Mouse (Mus musculus): ENCODE results near the gene Nadk2. TPM values are rescaled to one million over a fixed set of nuclear protein-coding genes. Genes with fewer than 3 reads are reported as not detected.

Gene Nadk2
- total and polyA plus RNA-seq, 2 experiments from 2014 or later: 28.9 to 33.7 TPM

DNA sequence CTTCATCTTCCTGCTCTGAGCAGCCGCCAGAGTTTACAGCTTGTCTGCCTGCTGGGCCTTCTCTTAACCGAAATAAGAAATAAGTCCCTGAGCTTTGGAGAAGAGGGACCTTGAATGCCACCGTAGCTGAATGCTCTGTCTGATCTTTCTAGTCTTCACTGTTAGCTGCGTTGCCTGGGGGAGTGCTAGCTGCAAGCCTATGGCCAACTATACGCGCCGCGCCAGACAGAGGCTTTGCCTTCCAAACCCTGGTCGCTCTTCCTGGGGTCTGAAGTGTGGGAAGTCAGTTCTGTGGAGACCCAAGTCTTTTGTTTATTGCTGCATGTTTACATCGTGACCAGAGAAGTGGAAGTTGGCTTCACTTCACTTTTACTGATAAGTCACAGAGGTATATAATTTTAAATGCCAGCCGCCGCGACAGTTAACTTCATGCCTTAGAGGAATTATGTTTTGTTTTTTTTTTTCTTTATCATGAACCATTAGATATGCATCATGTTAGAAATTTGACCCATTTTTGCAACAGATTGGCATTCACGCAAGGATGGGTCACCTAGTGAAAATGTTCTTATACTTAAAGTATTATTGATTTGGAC, 4.6 kb downstream of the Nadk2 start:
- H3K9ac ChIP-seq (replicated peaks; ENCODE audit: low read length, poor library complexity, severe bottlenecking): no peak overlapping the region
- no peak for TF ChIP-seq CTCF (IDR thresholded peaks at IDR 0.05)

GRCm38 (mm10) chr15:9078481-9079300, 7.6 kb downstream of the Nadk2 start:
- no peak overlapping the region for H3K4me3 ChIP-seq (ENCODE audit: low read depth, low read length)
- H3K9me3 ChIP-seq (ENCODE audit: low read length): no peaks in the 10 kb centered on the region
- H3K4me1 ChIP-seq (ENCODE audit: insufficient read depth, low read length): no peaks in the 10 kb centered on the region
- H3K27me3 ChIP-seq (ENCODE audit: insufficient read depth, low read length): no peaks in the 10 kb centered on the region
- ATAC-seq (ENCODE audit: low FRiP score) (no peak), DNase-seq (ENCODE audit: low spot score) (no peak)
- TF ChIP-seq CTCF (IDR thresholded peaks at IDR 0.05): no peak
- H3K36me3 ChIP-seq (ENCODE audit: insufficient read depth, low read length): no peaks in the 10 kb centered on the region
- no peak overlapping the region for H3K9ac ChIP-seq (replicated peaks; ENCODE audit: low read length, poor library complexity, severe bottlenecking)
- no peak overlapping the region for H3K4me2 ChIP-seq (ENCODE audit: low read depth, low read length, poor library complexity, severe bottlenecking)
- no peak overlapping the region for H3K27ac ChIP-seq (ENCODE audit: low read depth, low read length)
- 77% methylated on average over 12 of the region's 12 CpGs for WGBS

More for the DNA sequence above, 4.6 kb downstream of the Nadk2 start:
- Histone ChIP-seq H3K4me1 (ENCODE audit: insufficient read depth, low read length) (no peaks in the 10 kb centered on the region), H3K27ac (ENCODE audit: low read depth, low read length) (no peak overlapping the region), H3K27me3 (ENCODE audit: insufficient read depth, low read length) (no peaks in the 10 kb centered on the region), H3K36me3 (ENCODE audit: insufficient read depth, low read length) (no peaks in the 10 kb centered on the region), H3K4me2 (ENCODE audit: low read depth, low read length, poor library complexity, severe bottlenecking) (no peak overlapping the region), H3K4me3 (ENCODE audit: low read depth, low read length) (no peak overlapping the region), H3K9me3 (ENCODE audit: low read length) (no peaks in the 10 kb centered on the region)
- no peak for DNase-seq (ENCODE audit: low spot score)
- ATAC-seq (ENCODE audit: low FRiP score): no peak
- 77% methylated on average over 14 of the region's 14 CpGs for WGBS

DNA sequence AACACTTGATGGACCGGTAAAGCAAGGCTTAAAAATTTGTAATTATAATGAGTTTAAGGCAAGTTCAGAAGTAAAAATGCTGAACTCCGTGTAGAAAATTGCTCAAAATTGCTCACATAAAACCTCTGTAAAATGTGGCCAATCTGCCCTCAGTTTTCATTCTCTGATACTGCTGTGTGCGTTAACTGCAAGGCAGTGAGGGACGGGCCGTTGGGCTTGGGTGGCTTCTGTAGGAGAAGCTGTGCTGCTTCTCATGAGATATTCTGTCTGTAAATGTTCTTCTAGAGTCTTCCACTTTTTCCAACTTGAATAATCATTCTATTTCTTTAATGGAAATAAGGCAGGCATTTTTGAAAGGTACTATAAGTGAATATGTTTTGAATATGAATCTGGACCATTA, 8.6 kb downstream of the Nadk2 start:
- Histone ChIP-seq H3K9me3 (ENCODE audit: low read length) (no peaks in the 10 kb centered on the region), H3K4me3 (ENCODE audit: low read depth, low read length) (no peak overlapping the region), H3K9ac (replicated peaks; ENCODE audit: low read length, poor library complexity, severe bottlenecking) (no peak overlapping the region), H3K27ac (ENCODE audit: low read depth, low read length) (no peak overlapping the region), H3K4me2 (ENCODE audit: low read depth, low read length, poor library complexity, severe bottlenecking) (no peak overlapping the region), H3K36me3 (ENCODE audit: insufficient read depth, low read length) (no peaks in the 10 kb centered on the region), H3K27me3 (ENCODE audit: insufficient read depth, low read length) (no peaks in the 10 kb centered on the region), H3K4me1 (ENCODE audit: insufficient read depth, low read length) (no peaks in the 10 kb centered on the region)
- DNase-seq (ENCODE audit: low spot score) (no peak), ATAC-seq (ENCODE audit: low FRiP score) (no peak)
- TF ChIP-seq CTCF (IDR thresholded peaks at IDR 0.05): no peak
- 51% methylated on average over 5 of the region's 5 CpGs for WGBS

DNA sequence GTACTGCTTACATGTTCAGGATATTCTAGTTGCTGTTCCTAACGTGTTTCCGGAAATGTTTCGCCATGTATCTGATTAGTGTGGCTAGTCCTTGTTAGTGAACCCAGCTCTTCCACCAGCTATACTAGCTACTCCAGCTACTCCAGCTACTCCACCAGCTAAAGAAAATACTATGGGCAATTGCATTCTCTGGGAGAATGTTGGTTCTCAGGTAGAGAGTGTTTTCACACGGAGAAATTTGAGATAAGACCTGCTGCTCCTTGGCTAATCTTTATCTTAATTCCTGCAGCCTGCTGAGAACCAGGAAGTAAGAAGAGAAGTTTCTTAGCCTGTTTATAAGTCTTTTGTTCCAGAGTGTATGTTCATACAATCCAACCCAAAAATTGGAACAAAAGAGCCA, 9.1 kb downstream of the Nadk2 start:
- H3K4me3 ChIP-seq (ENCODE audit: low read depth, low read length): no peak overlapping the region
- WGBS: 70% methylated on average over 4 of the region's 4 CpGs
- H3K9me3 ChIP-seq (ENCODE audit: low read length): no peaks in the 10 kb centered on the region
- no peaks in the 10 kb centered on the region for H3K4me1 ChIP-seq (ENCODE audit: insufficient read depth, low read length)
- no peak overlapping the region for H3K9ac ChIP-seq (replicated peaks; ENCODE audit: low read length, poor library complexity, severe bottlenecking)
- no peak overlapping the region for H3K27ac ChIP-seq (ENCODE audit: low read depth, low read length)
- ATAC-seq (ENCODE audit: low FRiP score) (no peak), DNase-seq (ENCODE audit: low spot score) (no peak)
- H3K4me2 ChIP-seq (ENCODE audit: low read depth, low read length, poor library complexity, severe bottlenecking): no peak overlapping the region
- no peak for TF ChIP-seq CTCF (IDR thresholded peaks at IDR 0.05)
- H3K27me3 ChIP-seq (ENCODE audit: insufficient read depth, low read length): no peaks in the 10 kb centered on the region
- no peaks in the 10 kb centered on the region for H3K36me3 ChIP-seq (ENCODE audit: insufficient read depth, low read length)

DNA sequence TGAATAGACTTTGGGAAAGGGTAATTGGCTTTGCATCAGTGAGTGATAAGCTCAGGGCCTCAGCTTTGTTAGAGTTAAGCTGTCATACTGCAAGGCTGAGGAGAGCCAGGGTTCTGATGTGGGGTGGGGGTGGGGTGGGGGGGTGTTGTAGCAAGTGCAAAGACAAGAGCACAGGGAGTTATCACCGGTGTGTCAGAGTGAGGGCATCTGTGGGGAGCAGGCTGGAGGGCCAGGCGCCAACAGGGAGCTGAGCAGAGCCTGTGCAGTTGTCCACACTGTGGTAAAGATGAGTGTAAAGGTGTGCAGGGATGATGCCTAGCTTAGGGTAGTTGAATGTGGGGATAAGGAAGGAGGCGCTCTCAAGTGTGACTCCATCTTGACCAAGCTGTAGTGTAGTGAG, 10.2 kb downstream of the Nadk2 start:
- no peak overlapping the region for H3K4me2 ChIP-seq (ENCODE audit: low read depth, low read length, poor library complexity, severe bottlenecking)
- H3K9me3 ChIP-seq (ENCODE audit: low read length): no peaks in the 10 kb centered on the region
- H3K4me3 ChIP-seq (ENCODE audit: low read depth, low read length): no peak overlapping the region
- H3K27me3 ChIP-seq (ENCODE audit: insufficient read depth, low read length): no peaks in the 10 kb centered on the region
- H3K4me1 ChIP-seq (ENCODE audit: insufficient read depth, low read length): no peaks in the 10 kb centered on the region
- H3K27ac ChIP-seq (ENCODE audit: low read depth, low read length): no peak overlapping the region
- WGBS: 69% methylated on average over 3 of the region's 3 CpGs
- no peak for DNase-seq (ENCODE audit: low spot score)
- no peak for TF ChIP-seq CTCF (IDR thresholded peaks at IDR 0.05)
- H3K36me3 ChIP-seq (ENCODE audit: insufficient read depth, low read length): peaks cover 2% of the 10 kb centered on the region; the same call in 1 of the 2 replicates
- peak; percentile 48; the same call in 1 of the 2 replicates for ATAC-seq (ENCODE audit: low FRiP score)
- H3K9ac ChIP-seq (replicated peaks; ENCODE audit: low read length, poor library complexity, severe bottlenecking): no peak overlapping the region

DNA sequence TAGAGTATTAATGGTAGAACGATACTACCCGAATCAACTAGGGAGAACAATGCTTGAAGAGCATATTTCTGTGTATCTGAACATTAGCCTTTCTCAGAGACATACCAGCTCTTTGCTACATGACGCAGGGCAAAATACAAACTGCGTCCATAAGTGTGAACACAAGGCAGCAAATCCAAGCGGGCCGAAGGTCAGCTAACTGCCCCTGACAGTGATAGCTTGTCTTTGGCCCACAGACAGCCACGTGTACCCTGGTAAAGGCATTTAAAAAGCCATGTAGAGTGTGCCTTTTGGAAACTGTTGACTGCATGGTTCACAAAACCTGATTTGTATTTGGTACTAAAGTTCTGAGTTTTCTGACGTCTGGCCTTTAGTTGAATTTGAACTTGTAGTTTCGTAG, 11.7 kb downstream of the Nadk2 start:
- no peaks in the 10 kb centered on the region for H3K27me3 ChIP-seq (ENCODE audit: insufficient read depth, low read length)
- 92% methylated on average over 9 of the region's 9 CpGs for WGBS
- H3K9ac ChIP-seq (replicated peaks; ENCODE audit: low read length, poor library complexity, severe bottlenecking): no peak overlapping the region
- H3K4me2 ChIP-seq (ENCODE audit: low read depth, low read length, poor library complexity, severe bottlenecking): no peak overlapping the region
- DNase-seq (ENCODE audit: low spot score): no peak
- no peak overlapping the region for H3K27ac ChIP-seq (ENCODE audit: low read depth, low read length)
- no peak overlapping the region for H3K4me3 ChIP-seq (ENCODE audit: low read depth, low read length)
- H3K4me1 ChIP-seq (ENCODE audit: insufficient read depth, low read length): no peaks in the 10 kb centered on the region
- H3K9me3 ChIP-seq (ENCODE audit: low read length): no peaks in the 10 kb centered on the region
- TF ChIP-seq CTCF (IDR thresholded peaks at IDR 0.05): no peak
- H3K36me3 ChIP-seq (ENCODE audit: insufficient read depth, low read length): peaks cover 2% of the 10 kb centered on the region; the same call in 1 of the 2 replicates
- no peak for ATAC-seq (ENCODE audit: low FRiP score)
